Mouse (Mus musculus): Measurements from ENCODE around the gene Mymk.

Mymk gene

DNA sequence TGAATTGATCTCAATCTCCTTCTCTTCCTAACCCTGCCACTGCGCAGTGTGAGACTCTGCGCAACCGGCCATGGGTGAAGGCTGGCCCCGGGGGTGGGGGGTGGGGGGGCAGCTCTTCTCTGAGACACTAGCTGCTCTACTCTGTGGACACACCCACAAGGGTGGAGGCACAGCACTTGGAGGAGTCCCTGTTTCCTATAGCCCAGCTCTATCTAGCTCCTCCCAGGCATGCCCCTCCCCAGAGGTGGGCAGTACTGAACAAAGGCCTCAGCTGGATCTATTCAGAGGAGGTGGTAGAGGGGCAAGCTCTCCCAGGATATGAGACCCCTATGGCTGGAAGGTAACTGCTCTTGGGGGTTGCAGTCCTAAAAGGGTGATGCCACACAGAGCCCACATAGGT lies 35.0 kb downstream of the Mymk start:
- no peak for DNase-seq (ENCODE audit: extremely low read depth, low read depth)

DNA sequence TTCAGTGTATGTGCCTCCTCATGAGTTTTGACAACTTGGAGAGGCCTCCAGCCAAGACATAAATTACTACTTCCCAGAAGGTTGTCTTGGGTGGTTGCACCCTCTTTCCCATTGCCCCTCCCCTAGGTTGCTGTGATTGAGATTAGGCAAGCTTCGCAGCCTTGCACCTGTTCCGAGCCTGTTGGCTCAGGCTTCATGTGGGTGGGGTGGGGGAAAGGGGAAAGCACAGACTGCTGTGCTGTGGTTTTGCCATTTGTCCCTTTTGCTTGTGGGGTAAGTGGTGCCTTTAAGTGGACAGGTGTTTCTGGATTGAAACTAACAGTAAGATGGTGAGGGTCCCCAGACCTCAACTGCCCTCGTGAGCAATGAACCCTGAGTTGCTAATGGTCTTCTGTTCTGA lies 36.0 kb downstream of the Mymk start:
- no peak for DNase-seq (ENCODE audit: extremely low read depth, low read depth)

DNA sequence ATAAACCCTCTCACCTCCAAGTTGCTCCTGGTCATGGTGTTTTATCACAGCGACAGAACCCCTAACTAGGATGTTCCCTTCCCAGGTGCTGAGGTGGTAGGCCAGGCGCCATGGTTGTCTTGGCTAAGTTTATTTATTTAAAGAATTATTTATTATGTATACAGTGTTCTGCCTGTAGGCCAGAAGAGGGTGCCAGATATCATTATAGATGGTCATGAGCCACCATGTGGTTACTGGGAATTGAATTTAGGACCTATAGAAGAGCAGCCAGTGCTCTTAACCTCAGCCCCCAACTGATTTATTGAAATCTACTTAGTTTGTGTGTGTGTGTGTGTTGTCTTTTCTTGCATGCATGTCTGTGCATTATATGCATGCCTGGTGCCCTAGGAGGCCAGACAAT lies 39.6 kb downstream of the Mymk start:
- no peak for DNase-seq (ENCODE audit: extremely low read depth, low read depth)

DNA sequence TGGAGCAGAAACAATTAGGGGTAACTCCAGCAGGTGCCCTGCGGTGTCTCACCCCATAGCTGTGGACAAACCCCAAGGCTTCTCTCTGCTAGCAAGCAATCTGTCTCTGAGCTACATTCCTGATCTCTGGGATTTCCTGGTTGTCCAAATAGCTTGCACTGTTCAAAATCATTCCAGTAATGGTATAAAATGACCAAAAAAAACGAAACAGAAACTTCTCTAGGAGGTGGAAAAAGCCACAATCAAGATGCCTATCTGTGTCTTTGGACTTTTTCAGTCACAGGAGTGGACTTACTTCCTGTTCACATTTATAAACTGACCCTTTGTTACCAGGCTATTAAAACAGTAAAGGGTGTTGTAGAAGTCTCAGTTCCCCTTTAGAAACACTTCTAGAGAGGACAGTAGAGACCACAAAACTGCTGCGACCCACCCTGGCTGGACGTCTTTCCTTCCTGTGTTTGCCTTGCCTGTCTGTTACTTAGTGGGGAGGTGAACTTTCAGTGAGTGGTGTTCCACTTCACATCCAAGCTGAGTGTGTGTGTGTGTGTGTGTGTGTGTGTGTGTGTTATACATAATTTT lies 43.5 kb downstream of the Mymk start:
- no peak for DNase-seq (ENCODE audit: extremely low read depth, low read depth)

DNA sequence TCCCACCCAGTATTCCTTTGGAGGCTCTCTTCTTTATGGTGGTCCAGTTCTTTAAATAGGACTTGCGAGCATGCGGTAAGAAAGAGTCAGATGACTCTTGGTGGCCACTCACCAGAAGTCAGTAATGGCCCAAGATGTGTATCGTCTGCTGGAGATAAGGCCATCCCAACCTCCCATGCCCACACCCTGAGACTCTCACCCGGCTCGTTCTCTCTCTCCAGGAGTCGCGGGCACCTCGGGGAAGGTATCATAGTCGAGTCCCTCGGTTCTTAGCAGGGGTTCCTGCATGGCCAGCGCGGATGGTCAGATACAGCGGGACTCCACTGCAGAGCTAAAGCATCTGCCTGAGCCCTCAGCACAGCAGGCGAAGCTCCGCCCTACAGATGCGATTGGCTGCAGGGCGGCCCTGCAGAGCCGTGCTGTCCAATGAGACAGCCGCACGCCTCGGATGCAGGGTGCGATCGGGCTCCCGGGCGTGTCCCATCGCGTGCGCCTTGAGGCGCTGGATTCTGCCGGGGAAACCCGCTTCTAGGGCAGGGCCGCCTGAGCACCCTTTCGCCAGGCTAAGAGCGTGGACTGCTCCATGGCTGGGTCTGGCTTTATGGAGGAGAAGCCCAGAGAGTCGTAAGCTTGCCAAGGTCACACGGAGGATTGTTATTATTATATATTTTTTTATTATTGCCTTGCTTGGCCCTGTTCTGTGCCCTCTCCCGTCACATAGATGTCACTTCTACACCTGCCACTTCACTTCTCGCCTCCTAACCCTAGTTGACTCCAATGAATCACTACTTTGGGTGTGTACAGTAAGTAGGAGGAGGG lies 44.2 kb downstream of the Mymk start, which contains the start of gene Slc2a6:
Slc2a6 (minus strand) TSS at position 381 of the 819 bp plus-strand sequence.
- peak; percentile 79 for DNase-seq (ENCODE audit: extremely low read depth, low read depth)

DNA sequence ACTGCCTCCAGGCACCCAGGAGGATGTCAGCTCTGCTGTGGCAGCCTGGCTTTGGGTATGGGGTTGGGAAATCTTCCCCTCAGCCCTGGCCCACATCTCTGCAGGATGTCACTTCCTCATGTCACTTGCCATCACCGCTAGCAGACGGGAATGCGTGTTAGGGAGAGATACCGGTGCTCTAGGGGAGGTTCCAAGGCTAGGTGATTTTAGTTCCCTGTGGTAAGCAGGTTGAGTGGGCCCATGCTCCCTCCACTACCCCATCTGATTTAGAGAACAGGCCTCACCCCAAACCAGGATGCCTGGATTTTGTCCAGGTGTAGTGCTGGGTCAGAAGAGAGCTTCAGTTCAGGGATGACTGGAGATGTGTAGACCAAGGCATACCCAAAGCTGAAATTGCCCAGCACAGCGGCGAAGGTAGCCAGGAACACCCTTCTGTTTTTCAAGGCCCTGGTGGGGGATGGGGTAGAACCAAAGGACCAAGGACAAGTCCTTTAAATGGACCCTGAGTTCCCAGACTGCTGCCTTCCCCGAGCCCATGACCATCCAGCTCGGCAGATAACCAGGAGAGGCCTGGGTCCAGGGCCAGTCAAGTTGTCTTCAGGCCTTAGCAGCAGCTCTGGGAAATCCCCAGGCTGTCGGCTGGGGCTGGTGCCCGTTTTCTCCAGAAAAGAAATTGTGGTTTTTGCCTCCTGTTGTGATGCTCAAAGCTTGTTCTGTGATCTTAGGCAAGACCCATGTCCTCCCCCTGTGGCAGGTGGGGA lies 44.9 kb downstream of the Mymk start:
- peak; percentile 70 for DNase-seq (ENCODE audit: extremely low read depth, low read depth)

DNA sequence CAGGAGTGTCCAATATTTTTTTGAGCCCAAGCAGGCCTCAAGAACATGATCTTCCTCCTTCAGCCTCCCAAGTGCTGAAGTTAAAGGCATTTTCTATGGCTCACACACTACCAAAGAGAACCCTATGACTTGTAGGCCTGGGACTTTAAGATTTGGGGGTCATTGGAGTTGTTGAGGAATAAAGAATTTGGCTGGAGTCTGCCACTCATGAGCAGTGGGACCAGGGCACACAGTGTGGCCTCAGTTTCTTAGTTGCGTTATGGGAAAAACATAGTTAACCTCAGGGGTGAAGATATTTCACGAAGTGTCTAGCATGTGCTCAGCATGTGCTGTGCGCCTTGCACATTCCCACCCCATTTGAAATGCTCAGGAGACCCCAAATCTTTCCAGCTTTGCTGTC lies 45.6 kb downstream of the Mymk start:
- no peak for DNase-seq (ENCODE audit: extremely low read depth, low read depth)

DNA sequence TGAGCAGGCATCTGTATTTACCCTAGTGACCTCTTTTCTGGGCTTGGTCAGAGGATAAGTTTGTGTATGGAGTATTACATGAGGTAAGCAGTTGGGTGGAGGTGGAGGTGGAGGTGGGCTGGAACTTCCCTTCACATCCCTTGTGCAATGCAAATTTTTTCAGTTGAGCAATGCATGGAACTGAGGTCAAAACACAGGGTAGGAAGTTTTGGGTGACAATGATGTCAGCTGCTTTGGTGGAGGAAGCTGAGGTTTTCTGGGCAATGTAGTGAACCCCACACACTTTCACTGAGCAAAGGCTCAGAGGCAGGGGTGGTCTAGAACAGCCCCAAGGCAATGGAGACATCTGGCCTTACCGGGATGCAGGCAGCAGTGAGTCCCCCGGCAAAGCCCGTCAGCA lies 46.4 kb downstream of the Mymk start:
- DNase-seq (ENCODE audit: extremely low read depth, low read depth): no peak

DNA sequence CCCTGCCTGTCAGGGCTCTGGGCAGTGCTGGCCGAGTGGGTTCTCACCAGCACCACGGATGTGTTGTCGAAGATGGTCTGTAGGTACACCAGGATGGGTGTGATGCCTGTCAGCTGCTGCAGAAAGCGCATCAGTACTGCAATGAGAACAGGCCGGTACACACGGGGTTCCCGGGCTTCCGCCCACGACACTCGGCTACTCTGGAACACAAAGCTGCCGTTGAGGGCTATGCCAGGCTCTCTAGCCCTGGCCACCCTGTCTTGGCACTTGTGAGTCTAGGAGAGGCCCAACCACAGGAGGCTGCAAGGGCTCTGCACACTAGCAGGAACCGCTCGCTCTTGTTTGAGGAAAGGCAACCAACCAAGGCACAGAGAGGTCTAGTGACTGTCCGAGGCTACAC lies 47.8 kb downstream of the Mymk start:
- DNase-seq (ENCODE audit: extremely low read depth, low read depth): no peak

DNA sequence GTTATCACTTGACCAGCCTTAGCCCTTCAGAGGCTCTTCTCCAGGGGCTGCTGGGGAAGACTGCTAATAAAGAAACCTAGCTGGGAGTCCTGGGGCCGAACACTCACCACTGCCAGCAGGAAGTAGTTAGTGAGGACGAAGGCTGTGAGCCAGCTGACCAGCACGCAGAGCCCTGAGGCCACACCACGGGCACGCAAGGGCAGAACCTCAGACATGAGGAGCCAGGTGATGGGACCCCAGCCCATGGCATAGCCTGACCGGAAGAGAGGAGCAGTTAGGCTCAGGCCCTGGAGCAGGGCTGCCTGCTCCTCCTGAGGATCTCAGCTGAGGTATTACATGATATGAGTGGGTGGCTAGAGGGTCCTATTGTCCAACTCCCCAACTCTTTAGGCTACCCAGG lies 49.4 kb downstream of the Mymk start:
- no peak for DNase-seq (ENCODE audit: extremely low read depth, low read depth)

DNA sequence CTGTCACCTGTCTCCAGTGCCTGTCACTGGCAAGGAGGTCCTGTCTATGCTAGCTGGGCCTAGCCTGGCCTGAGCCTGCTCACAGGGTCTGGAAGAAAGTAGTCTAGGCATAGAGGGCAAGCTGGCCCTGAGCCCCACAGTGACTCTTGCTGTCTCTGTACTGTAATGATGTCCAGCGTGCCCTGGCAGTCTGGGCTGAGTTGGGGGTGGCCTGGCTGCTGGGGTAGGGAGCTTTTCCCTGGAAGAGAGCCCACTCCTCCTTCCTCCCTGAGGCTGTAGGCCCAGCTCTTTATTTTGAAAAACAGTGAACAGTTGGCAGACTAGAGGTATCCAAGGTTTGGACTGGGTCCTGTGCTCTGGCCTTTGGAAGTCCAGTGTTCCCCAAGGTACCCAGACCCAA lies 50.9 kb downstream of the Mymk start:
- DNase-seq (ENCODE audit: extremely low read depth, low read depth): no peak

DNA sequence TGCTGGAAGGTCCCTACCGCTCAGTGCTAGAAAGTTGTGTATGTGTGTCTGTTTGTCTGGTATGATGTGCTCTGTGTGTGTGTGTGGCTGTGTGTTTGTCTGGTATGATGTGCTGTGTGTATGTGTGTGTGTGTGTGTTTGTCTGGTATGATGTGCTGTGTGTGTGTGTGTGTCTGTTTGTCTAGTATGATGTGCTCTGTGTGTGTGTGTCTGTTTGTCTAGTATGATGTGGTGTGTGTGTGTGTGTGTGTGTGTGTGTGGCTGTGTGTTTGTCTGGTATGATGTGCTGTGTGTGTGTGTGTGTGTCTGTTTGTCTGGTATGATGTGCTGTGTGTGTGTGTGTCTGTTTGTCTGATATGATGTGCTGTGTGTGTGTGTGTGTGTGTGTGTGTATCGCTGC lies 52.4 kb downstream of the Mymk start:
- DNase-seq (ENCODE audit: extremely low read depth, low read depth): no peak

DNA sequence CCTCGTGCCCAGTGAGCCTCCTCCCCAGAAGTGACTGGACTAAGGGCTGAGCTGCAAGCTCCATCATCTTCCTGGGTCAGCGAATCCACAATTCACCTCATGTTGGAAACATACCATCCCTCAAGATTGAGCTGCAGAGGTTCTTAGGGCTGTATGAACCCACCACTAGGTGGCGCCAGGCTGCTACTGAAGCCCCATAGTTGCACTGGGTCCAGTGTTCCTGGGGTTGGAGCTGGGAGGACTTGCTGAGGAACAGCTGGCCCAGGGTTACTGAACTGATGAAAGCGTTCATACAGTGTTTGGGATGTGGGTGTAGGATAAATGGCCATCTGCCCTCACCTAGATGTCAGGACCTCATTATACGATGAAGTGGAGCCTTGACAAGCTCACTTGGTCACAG lies 54.2 kb downstream of the Mymk start:
- no peak for DNase-seq (ENCODE audit: extremely low read depth, low read depth)

All from MEL-GATA-1-ER (cell line).